Mouse (Mus musculus) MEL (cell line): ENCODE measurements at regions not wholly inside any gene's neighbourhood (a gene's known extent, or its start where the extent isn't known, plus 50 kb on each side); places are given as distances from the start of the nearest gene placed in this dataset.

Experiments used
- BHLHE40 ChIP-seq: IDR thresholded peaks from 2 replicates; pipeline ENCODE4 v1.6.1; 2012; ENCODE audit warnings: low read depth, mild to moderate bottlenecking, inconsistent platforms, low read length, improper control_type of control experiment, borderline replicate concordance
- CTCF ChIP-seq, 3 experiments: IDR thresholded peaks in 2 of 3; conservative IDR thresholded peaks in 1 of 3; 2 replicates each; pipeline ENCODE4 v1.5.1; 2011 to 2012; ENCODE audit warnings: low read length in 3 of 3, low read depth in 2 of 3, mild to moderate bottlenecking in 2 of 3, improper control_type of control experiment in 1 of 3, inconsistent platforms in 1 of 3, mixed read lengths in 1 of 3, moderate library complexity in 1 of 3; ENCODE audit not compliant: control insufficient read depth in 1 of 3, insufficient read depth in 1 of 3, poor library complexity in 1 of 3, severe bottlenecking in 1 of 3
- E2F4 ChIP-seq: IDR thresholded peaks from 2 replicates; pipeline ENCODE4 v1.6.1; 2011; ENCODE audit warnings: low read depth, low read length, improper control_type of control experiment, borderline replicate concordance
- EP300 ChIP-seq, 2 experiments: IDR thresholded peaks; 2 replicates each; pipeline ENCODE4 v1.6.1; 2011; ENCODE audit warnings: improper control_type of control experiment in 2 of 2, low read length in 2 of 2, low read depth in 1 of 2, mild to moderate bottlenecking in 1 of 2
- MXI1 ChIP-seq: IDR thresholded peaks from 2 replicates; pipeline ENCODE4 v1.6.1; 2011; ENCODE audit warnings: mild to moderate bottlenecking, low read depth, low read length, improper control_type of control experiment
- NELFE ChIP-seq: IDR thresholded peaks from 2 replicates; pipeline ENCODE4 v1.6.1; 2011; ENCODE audit warnings: low read depth, low read length, improper control_type of control experiment
- POLR2A ChIP-seq, 2 experiments: IDR thresholded peaks; 2 replicates each; pipeline ENCODE4 v1.6.1; 2011 to 2012; ENCODE audit warnings: low read length in 2 of 2, mild to moderate bottlenecking in 2 of 2, control low read depth in 1 of 2, improper control_type of control experiment in 1 of 2, low read depth in 1 of 2, moderate library complexity in 1 of 2; ENCODE audit not compliant: control insufficient read depth in 1 of 2, insufficient read depth in 1 of 2, poor library complexity in 1 of 2
- RAD21 ChIP-seq: IDR thresholded peaks from 2 replicates; pipeline ENCODE4 v1.6.1; 2011; ENCODE audit warnings: mild to moderate bottlenecking, low read depth, low read length, improper control_type of control experiment
- SMC3 ChIP-seq: IDR thresholded peaks from 2 replicates; pipeline ENCODE4 v1.6.1; 2011; ENCODE audit warnings: low read depth, low read length, improper control_type of control experiment

GRCm38 (mm10) chr2:51015360-51016128 is 133.4 kb downstream of the Rnd3 start:
- no peak for TF ChIP-seq BHLHE40
- no peak for TF ChIP-seq CTCF (IDR thresholded peaks at IDR 0.05 in 2 of 3, conservative IDR thresholded peaks at IDR 0.05 in 1 of 3; ENCODE audit: control insufficient read depth in 1 of 3, insufficient read depth in 1 of 3, low read depth in 2 of 3, low read length in 3 of 3, poor library complexity in 1 of 3, severe bottlenecking in 1 of 3)
- no peak for TF ChIP-seq E2F4
- TF ChIP-seq EP300 (IDR thresholded peaks at IDR 0.05; ENCODE audit: low read depth in 1 of 2, low read length in 2 of 2): no peak
- no peak for TF ChIP-seq MXI1
- no peak for TF ChIP-seq NELFE
- no peak for TF ChIP-seq RAD21
- no peak for TF ChIP-seq POLR2A (IDR thresholded peaks at IDR 0.05; ENCODE audit: control insufficient read depth in 1 of 2, insufficient read depth in 1 of 2, low read depth in 1 of 2, low read length in 2 of 2, poor library complexity in 1 of 2)
- TF ChIP-seq SMC3: no peak
